Mouse (Mus musculus): ENCODE measurements at regions not wholly inside any gene's neighbourhood (a gene's known extent, or its start where the extent isn't known, plus 50 kb on each side); places are given as distances from the start of the nearest gene placed in this dataset.

GRCm38 (mm10) chr17:45905596-45905995 is 126.6 kb downstream of the Vegfa start:
- Histone ChIP-seq H3K9me3 (ENCODE audit: control insufficient read depth, low read length) (no peaks in the 10 kb centered on the region), H3K9ac (ENCODE audit: low read length) (no peak overlapping the region; the same call in 1 of the 2 replicates), H3K4me3 (ENCODE audit: low read depth, low read length) (no peak overlapping the region), H3K4me2 (ENCODE audit: low read depth) (no peak overlapping the region), H3K27me3 (ENCODE audit: control insufficient read depth, insufficient read depth, low read length) (no peaks in the 10 kb centered on the region), H3K4me1 (ENCODE audit: control insufficient read depth, insufficient read depth, low read length) (no peaks in the 10 kb centered on the region; the same call in 1 of the 2 replicates), H3K27ac (ENCODE audit: low read depth, low read length) (no peak overlapping the region), H3K36me3 (ENCODE audit: control insufficient read depth, insufficient read depth, low read length) (no peaks in the 10 kb centered on the region)
- DNase-seq (ENCODE audit: low spot score) (no peak), ATAC-seq (ENCODE audit: insufficient read depth, low FRiP score, low TSS enrichment) (no peak)
- 74% methylated on average over 7 of the region's 7 CpGs for WGBS

GRCm38 (mm10) chr17:45904251-45904650 is 127.9 kb downstream of the Vegfa start:
- no peak for ATAC-seq (ENCODE audit: insufficient read depth, low FRiP score, low TSS enrichment)
- no peaks in the 10 kb centered on the region for H3K27me3 ChIP-seq (ENCODE audit: control insufficient read depth, insufficient read depth, low read length)
- WGBS = 86% methylated on average over 4 of the region's 4 CpGs

GRCm38 (mm10) chr17:45903294-45903693 is 128.9 kb downstream of the Vegfa start:
- Histone ChIP-seq H3K9me3 (ENCODE audit: control insufficient read depth, low read length) (no peaks in the 10 kb centered on the region), H3K27me3 (ENCODE audit: control insufficient read depth, insufficient read depth, low read length) (no peaks in the 10 kb centered on the region), H3K27ac (ENCODE audit: low read depth, low read length) (no peak overlapping the region), H3K4me1 (ENCODE audit: control insufficient read depth, insufficient read depth, low read length) (no peaks in the 10 kb centered on the region), H3K36me3 (ENCODE audit: control insufficient read depth, insufficient read depth, low read length) (no peaks in the 10 kb centered on the region), H3K4me2 (ENCODE audit: low read depth) (no peak overlapping the region), H3K4me3 (ENCODE audit: low read depth, low read length) (no peak overlapping the region), H3K9ac (ENCODE audit: low read length) (no peak overlapping the region)
- DNase-seq (ENCODE audit: low spot score) (no peak), ATAC-seq (ENCODE audit: insufficient read depth, low FRiP score, low TSS enrichment) (no peak)
- 91% methylated on average over 9 of the region's 9 CpGs for WGBS

More at GRCm38 (mm10) chr17:45904251-45904650, 127.9 kb downstream of the Vegfa start:
- Histone ChIP-seq H3K9me3 (ENCODE audit: control insufficient read depth, low read length) (no peaks in the 10 kb centered on the region), H3K9ac (ENCODE audit: low read length) (no peak overlapping the region), H3K4me2 (ENCODE audit: low read depth) (no peak overlapping the region), H3K4me3 (ENCODE audit: low read depth, low read length) (no peak overlapping the region), H3K4me1 (ENCODE audit: control insufficient read depth, insufficient read depth, low read length) (no peaks in the 10 kb centered on the region), H3K36me3 (ENCODE audit: control insufficient read depth, insufficient read depth, low read length) (no peaks in the 10 kb centered on the region), H3K27ac (ENCODE audit: low read depth, low read length) (no peak overlapping the region)
- DNase-seq (ENCODE audit: low spot score) = no peak

- WGBS = 90% methylated on average over 7 of the region's 7 CpGs
- DNase-seq (ENCODE audit: low spot score) (no peak), ATAC-seq (ENCODE audit: insufficient read depth, low FRiP score, low TSS enrichment) (no peak)
- H3K27me3 ChIP-seq (ENCODE audit: control insufficient read depth, insufficient read depth, low read length) = no peaks in the 10 kb centered on the region
- no peak overlapping the region for H3K4me3 ChIP-seq (ENCODE audit: low read depth, low read length)
- no peak overlapping the region for H3K9ac ChIP-seq (ENCODE audit: low read length)
- H3K36me3 ChIP-seq (ENCODE audit: control insufficient read depth, insufficient read depth, low read length) = no peaks in the 10 kb centered on the region
- H3K9me3 ChIP-seq (ENCODE audit: control insufficient read depth, low read length) = no peaks in the 10 kb centered on the region
- no peak overlapping the region for H3K4me2 ChIP-seq (ENCODE audit: low read depth)
- no peaks in the 10 kb centered on the region for H3K4me1 ChIP-seq (ENCODE audit: control insufficient read depth, insufficient read depth, low read length)
- H3K27ac ChIP-seq (ENCODE audit: low read depth, low read length) = no peak overlapping the region
These were observed 129.5 kb downstream of the Vegfa start for GRCm38 (mm10) chr17:45902668-45903067.

DNA sequence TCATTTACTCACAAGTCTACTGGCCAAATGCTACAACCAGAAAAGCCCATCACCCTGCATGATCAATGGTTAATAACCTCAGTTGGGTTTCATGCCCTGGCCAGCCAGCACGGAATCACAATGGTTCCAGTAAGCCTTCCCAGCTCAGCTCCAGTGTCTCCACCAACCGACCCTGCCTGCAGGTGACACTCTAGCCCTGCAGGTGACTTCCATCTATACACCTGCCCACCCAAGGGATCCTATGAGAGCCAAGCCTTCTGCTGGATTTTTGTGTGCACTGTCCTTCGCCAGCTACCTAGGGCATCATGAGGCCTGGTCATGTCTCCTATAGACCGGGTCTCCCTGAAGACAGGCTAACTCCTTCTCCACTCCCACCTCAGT is 135.3 kb downstream of the Vegfa start:
- no peaks in the 10 kb centered on the region for H3K27me3 ChIP-seq (ENCODE audit: control insufficient read depth, insufficient read depth, low read length)
- no peak for ATAC-seq (ENCODE audit: insufficient read depth, low FRiP score, low TSS enrichment)
- peaks cover 7% of the 10 kb centered on the region; the same call in 1 of the 2 replicates for H3K4me1 ChIP-seq (ENCODE audit: control insufficient read depth, insufficient read depth, low read length)
- H3K36me3 ChIP-seq (ENCODE audit: control insufficient read depth, insufficient read depth, low read length) = no peaks in the 10 kb centered on the region
- no peak overlapping the region for H3K9ac ChIP-seq (ENCODE audit: low read length)
- WGBS = 48% methylated on average over 4 of the region's 4 CpGs
- H3K27ac ChIP-seq (ENCODE audit: low read depth, low read length) = no peak overlapping the region
- no peak for DNase-seq (ENCODE audit: low spot score)
- H3K4me3 ChIP-seq (ENCODE audit: low read depth, low read length) = no peak overlapping the region
- H3K4me2 ChIP-seq (ENCODE audit: low read depth) = no peak overlapping the region
- H3K9me3 ChIP-seq (ENCODE audit: control insufficient read depth, low read length) = no peaks in the 10 kb centered on the region

DNA sequence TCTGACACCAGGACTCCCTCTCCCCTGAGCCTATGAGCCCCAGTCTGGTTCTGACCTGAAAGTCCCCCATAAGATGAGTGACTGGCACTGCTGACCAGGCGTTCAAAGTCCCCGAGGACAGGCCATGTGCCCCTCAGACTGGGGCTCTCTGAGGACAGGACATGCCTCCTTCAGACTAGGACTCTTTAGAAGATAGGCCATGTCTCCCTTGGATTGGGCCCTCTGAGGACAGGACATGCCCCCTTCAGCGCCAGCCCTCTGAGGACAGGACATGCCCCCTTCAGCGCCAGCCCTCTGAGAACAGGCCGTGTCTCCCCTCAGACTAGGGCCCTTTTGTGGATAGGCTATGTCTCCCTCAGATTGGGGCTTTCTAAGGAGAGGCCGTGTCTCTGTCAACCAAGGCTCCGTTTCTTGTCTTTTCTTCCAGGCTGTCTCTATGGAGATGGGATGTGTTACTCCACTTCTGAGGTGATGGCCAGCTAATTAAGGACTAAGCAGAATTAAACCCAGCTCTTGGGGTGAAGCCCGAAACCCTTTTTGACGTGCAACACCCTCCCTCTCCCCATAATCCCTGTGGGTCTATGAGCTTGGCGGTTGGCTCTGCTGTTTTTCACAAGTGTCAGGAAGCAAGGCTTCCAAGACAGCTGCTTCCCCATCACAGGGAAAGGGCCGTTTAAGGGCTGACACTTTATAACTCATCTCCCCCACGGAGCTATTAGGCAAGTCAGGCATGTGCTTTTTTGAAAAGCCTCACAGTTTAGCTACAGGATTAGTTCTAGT is 135.8 kb downstream of the Vegfa start:
- H3K9me3 ChIP-seq (ENCODE audit: control insufficient read depth, low read length) = no peaks in the 10 kb centered on the region
- no peak overlapping the region for H3K4me3 ChIP-seq (ENCODE audit: low read depth, low read length)
- H3K4me2 ChIP-seq (ENCODE audit: low read depth) = no peak overlapping the region
- 44% methylated on average over 12 of the region's 12 CpGs for WGBS
- DNase-seq (ENCODE audit: low spot score) (peak; percentile 24), ATAC-seq (ENCODE audit: insufficient read depth, low FRiP score, low TSS enrichment) (no peak)
- H3K27ac ChIP-seq (ENCODE audit: low read depth, low read length) = no peak overlapping the region
- no peak overlapping the region for H3K9ac ChIP-seq (ENCODE audit: low read length)
- no peaks in the 10 kb centered on the region for H3K36me3 ChIP-seq (ENCODE audit: control insufficient read depth, insufficient read depth, low read length)
- H3K4me1 ChIP-seq (ENCODE audit: control insufficient read depth, insufficient read depth, low read length) = peaks cover 7% of the 10 kb centered on the region; the same call in 1 of the 2 replicates
- H3K27me3 ChIP-seq (ENCODE audit: control insufficient read depth, insufficient read depth, low read length) = no peaks in the 10 kb centered on the region

GRCm38 (mm10) chr17:45894166-45894565 is 138.0 kb downstream of the Vegfa start:
- Histone ChIP-seq H3K4me2 (ENCODE audit: low read depth) (no peak overlapping the region), H3K36me3 (ENCODE audit: control insufficient read depth, insufficient read depth, low read length) (no peaks in the 10 kb centered on the region), H3K27ac (ENCODE audit: low read depth, low read length) (no peak overlapping the region), H3K4me1 (ENCODE audit: control insufficient read depth, insufficient read depth, low read length) (peaks cover 7% of the 10 kb centered on the region; the same call in 1 of the 2 replicates), H3K4me3 (ENCODE audit: low read depth, low read length) (no peak overlapping the region), H3K9ac (ENCODE audit: low read length) (no peak overlapping the region), H3K9me3 (ENCODE audit: control insufficient read depth, low read length) (no peaks in the 10 kb centered on the region), H3K27me3 (ENCODE audit: control insufficient read depth, insufficient read depth, low read length) (no peaks in the 10 kb centered on the region)
- ATAC-seq (ENCODE audit: insufficient read depth, low FRiP score, low TSS enrichment) (no peak), DNase-seq (ENCODE audit: low spot score) (no peak)
- WGBS = 94% methylated on average over 5 of the region's 5 CpGs

GRCm38 (mm10) chr17:45893698-45894097 is 138.5 kb downstream of the Vegfa start:
- Histone ChIP-seq H3K27me3 (ENCODE audit: control insufficient read depth, insufficient read depth, low read length) (no peaks in the 10 kb centered on the region), H3K9me3 (ENCODE audit: control insufficient read depth, low read length) (no peaks in the 10 kb centered on the region), H3K4me2 (ENCODE audit: low read depth) (no peak overlapping the region), H3K27ac (ENCODE audit: low read depth, low read length) (no peak overlapping the region), H3K9ac (ENCODE audit: low read length) (no peak overlapping the region), H3K4me1 (ENCODE audit: control insufficient read depth, insufficient read depth, low read length) (peaks cover 7% of the 10 kb centered on the region; the same call in 1 of the 2 replicates), H3K4me3 (ENCODE audit: low read depth, low read length) (no peak overlapping the region), H3K36me3 (ENCODE audit: control insufficient read depth, insufficient read depth, low read length) (no peaks in the 10 kb centered on the region)
- DNase-seq (ENCODE audit: low spot score) = no peak
- WGBS = 88% methylated on average over 6 of the region's 6 CpGs
- no peak for ATAC-seq (ENCODE audit: insufficient read depth, low FRiP score, low TSS enrichment)

- Histone ChIP-seq H3K27me3 (ENCODE audit: control insufficient read depth, insufficient read depth, low read length) (no peaks in the 10 kb centered on the region), H3K4me2 (ENCODE audit: low read depth) (no peak overlapping the region), H3K27ac (ENCODE audit: low read depth, low read length) (no peak overlapping the region), H3K4me1 (ENCODE audit: control insufficient read depth, insufficient read depth, low read length) (peaks cover 7% of the 10 kb centered on the region; the same call in 1 of the 2 replicates), H3K9ac (ENCODE audit: low read length) (no peak overlapping the region), H3K36me3 (ENCODE audit: control insufficient read depth, insufficient read depth, low read length) (no peaks in the 10 kb centered on the region), H3K9me3 (ENCODE audit: control insufficient read depth, low read length) (no peaks in the 10 kb centered on the region), H3K4me3 (ENCODE audit: low read depth, low read length) (no peak overlapping the region)
- DNase-seq (ENCODE audit: low spot score) (no peak), ATAC-seq (ENCODE audit: insufficient read depth, low FRiP score, low TSS enrichment) (no peak)
- 83% methylated on average over 7 of the region's 7 CpGs for WGBS
These were observed 139.1 kb downstream of the Vegfa start for GRCm38 (mm10) chr17:45893094-45893493.
